Mouse (Mus musculus) lung, embryonic 16.5 days (tissue): Measurements from ENCODE around the gene Mapk8. TPM values are rescaled to one million over a fixed set of nuclear protein-coding genes. Genes with fewer than 3 reads are reported as not detected.

Experiments used
- ATAC-seq: fragments of 200-750 bp; cut with Nextera tagmentation; 2 replicates; pipeline ENCODE4 v1.8.0; 2017; ENCODE audit warnings: low read depth, mild to moderate bottlenecking, moderate library complexity
- H3K27ac ChIP-seq: fragments of 300-500 bp; sonication (generic); 2 replicates; pipeline ENCODE4 v1.5.1; 2014; ENCODE audit warnings: mild to moderate bottlenecking, control low read depth, low read length
- H3K27me3 ChIP-seq: fragments of 300-500 bp; sonication (generic); 2 replicates; pipeline ENCODE4 v1.6.1; 2014; ENCODE audit warnings: low read depth, low read length, mixed read lengths; ENCODE audit not compliant: control insufficient read depth, insufficient read depth
- H3K36me3 ChIP-seq: fragments of 300-500 bp; sonication (generic); 2 replicates; pipeline ENCODE4 v1.6.1; 2014; ENCODE audit warnings: low read length; ENCODE audit not compliant: control insufficient read depth, insufficient read depth
- H3K4me1 ChIP-seq: fragments of 300-500 bp; sonication (generic); replicated peaks from 2 replicates; pipeline ENCODE4 v1.6.1; 2014; ENCODE audit warnings: low read length, mixed read lengths; ENCODE audit not compliant: control insufficient read depth, insufficient read depth
- H3K4me2 ChIP-seq: fragments of 300-500 bp; sonication (generic); 2 replicates; pipeline ENCODE4 v1.6.1; 2014; ENCODE audit warnings: low read depth, low read length, control low read depth
- H3K4me3 ChIP-seq: fragments of 300-500 bp; sonication (generic); 2 replicates; pipeline ENCODE4 v1.5.1; 2014; ENCODE audit warnings: mild to moderate bottlenecking, low read length, control low read depth
- H3K9ac ChIP-seq: fragments of 300-500 bp; sonication (generic); 2 replicates; pipeline ENCODE4 v1.6.1; 2014; ENCODE audit warnings: low read length, control low read depth
- H3K9me3 ChIP-seq: fragments of 300-500 bp; sonication (generic); 2 replicates; pipeline ENCODE4 v1.6.1; 2016; ENCODE audit warnings: low read length; ENCODE audit not compliant: control insufficient read depth
- WGBS: fragments of 180-500 bp; shearing (Covaris S2); extraction: QIAGEN DNeasy Blood & Tissue Kit; methylation state at CpG from one replicate; pipeline ENCODE4 v1.1.7; 2014; 5-methylcytosine and 5-hydroxymethylcytosine counted together
- polyA plus RNA-seq: library from polyadenylated mRNA; unstranded; fragments of >200 nt; fragmentation: Nextera tagmentation; extraction: Ambion mirVana; gene quantifications from 2 replicates; pipeline ENCODE4 v1.2.1, GENCODE M21; 2015

The Mapk8 gene
- polyA plus RNA-seq, 1 experiment from 2014 or later, result 13.9 TPM

DNA sequence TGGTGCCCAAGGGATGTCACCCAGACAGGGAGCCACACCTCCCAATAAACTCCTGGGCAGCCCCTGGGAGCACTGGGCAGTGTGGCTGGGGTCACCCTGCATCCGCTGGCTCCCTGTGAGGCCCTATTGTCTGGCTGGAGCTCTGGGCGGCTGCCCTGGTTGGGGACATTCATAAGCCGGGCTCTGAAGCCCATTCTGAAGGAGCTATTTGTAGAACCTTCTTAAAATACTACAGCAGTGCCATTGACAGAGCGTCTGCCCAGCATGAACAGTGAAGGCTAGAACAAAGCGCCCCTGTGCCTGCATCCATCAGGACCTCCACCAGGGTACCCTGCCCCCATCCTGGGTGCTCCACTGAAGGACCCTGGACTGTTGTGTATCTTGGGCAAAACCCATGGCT lies 118.6 kb downstream of the Mapk8 start:
- H3K27ac ChIP-seq, result no peak overlapping the region
- no peak for ATAC-seq
- H3K27me3 ChIP-seq, result no peaks in the 10 kb centered on the region
- H3K36me3 ChIP-seq, result no peaks in the 10 kb centered on the region
- no peak overlapping the region for H3K4me2 ChIP-seq
- no peaks in the 10 kb centered on the region; the same call in 1 of the 2 replicates for H3K4me1 ChIP-seq
- no peaks in the 10 kb centered on the region for H3K9me3 ChIP-seq
- no peak overlapping the region for H3K4me3 ChIP-seq
- 55% methylated on average over 5 of the region's 5 CpGs for WGBS
- H3K9ac ChIP-seq, result no peak overlapping the region

Other genes with a start within 250 kb of the Mapk8 start
- gene Arhgap22, start 233.1 kb downstream of the Mapk8 start, polyA plus RNA-seq, result 8.1 and 11.0 TPM in 2 replicates
- gene Frmpd2, start 24.5 kb upstream of the Mapk8 start, polyA plus RNA-seq, result 0.49 and 0.67 TPM in 2 replicates
- 0.10 and 0.15 TPM in 2 replicates for gene Ptpn20, start 142.0 kb upstream of the Mapk8 start, polyA plus RNA-seq